Comparison of ENCODE assay signal across 8 mouse cellular contexts in the genomic region with DNA sequence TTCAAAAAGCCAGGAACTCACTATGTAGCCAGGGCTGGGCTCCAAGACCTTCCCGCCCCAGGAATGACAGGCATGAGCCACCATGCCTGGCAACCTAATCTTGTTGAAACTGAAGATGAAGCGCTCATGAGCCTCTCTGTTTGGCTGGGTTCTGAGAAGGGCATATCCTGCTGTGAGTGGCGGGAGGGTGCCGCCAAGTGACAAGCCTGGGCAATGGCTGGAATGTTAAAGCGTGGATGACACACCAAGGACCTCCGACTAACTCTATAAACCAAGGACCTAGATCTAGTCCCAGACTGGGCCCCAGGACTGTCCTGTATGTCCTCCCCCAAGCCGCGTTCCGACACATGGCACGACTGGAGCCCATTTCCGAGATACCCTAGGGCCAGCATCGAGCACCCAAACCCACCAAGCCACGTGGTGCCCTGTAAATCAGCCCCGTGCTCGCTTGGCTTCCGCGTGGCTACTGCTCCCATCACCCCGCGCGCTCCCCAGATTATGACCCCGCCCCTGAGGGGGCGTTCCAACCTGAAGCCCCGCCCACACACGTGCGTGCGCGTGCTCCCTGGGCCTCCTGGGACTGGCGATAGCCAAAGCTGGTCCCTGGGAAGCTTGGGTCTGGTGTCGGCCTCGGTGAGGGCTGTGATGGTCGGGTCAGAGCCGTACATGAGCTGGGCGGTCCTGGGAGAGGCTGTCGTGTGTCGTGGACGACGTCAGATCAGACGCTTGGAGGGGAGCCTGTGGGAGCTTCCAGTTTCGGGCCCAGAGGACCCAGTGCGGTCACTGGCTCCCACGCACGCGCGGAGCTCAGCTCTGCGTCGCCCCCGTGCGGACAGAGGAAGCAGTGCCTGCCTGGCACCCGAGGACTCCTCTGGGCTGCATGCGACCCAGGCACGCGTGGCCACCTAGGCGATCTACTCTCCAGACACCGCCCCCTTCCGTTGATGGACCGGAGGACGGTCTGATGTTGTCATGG. TPM values are rescaled to one million over a fixed set of nuclear protein-coding genes. Genes with fewer than 3 reads are reported as not detected.
DNase-seq lines count a peak whose midpoint lies in the region; ATAC-seq and TF ChIP-seq lines count a peak whose summit lies in the region.

No protein-coding gene starts in this region.

- no peaks in the 10 kb centered on the region for H3K27me3 ChIP-seq in heart, embryonic 12.5 days (replicated peaks)
- H3K27me3 ChIP-seq in kidney, postnatal 0 days (ENCODE audit: insufficient read depth, low read length), result no peaks in the 10 kb centered on the region
- H3K27me3 ChIP-seq in liver, embryonic 11.5 days (replicated peaks; ENCODE audit: control insufficient read depth, insufficient read depth, low read length), result no peaks in the 10 kb centered on the region
- H3K27me3 ChIP-seq in stomach, embryonic 14.5 days (ENCODE audit: control insufficient read depth, insufficient read depth, low read length), result no peaks in the 10 kb centered on the region

- H3K4me3 ChIP-seq in heart, embryonic 12.5 days, result peak overlapping the region; percentile 50
- H3K4me3 ChIP-seq in kidney, postnatal 0 days (replicated peaks; ENCODE audit: low read depth, low read length), result peak overlapping the region; percentile 39
- peak overlapping the region; percentile 62 for H3K4me3 ChIP-seq in liver, embryonic 11.5 days (ENCODE audit: low read depth, low read length)
- peak overlapping the region; percentile 51 for H3K4me3 ChIP-seq in stomach, embryonic 14.5 days (ENCODE audit: low read depth, low read length)

- peak overlapping the region; percentile 57 for H3K9ac ChIP-seq in heart, embryonic 12.5 days
- peak overlapping the region; percentile 56 for H3K9ac ChIP-seq in kidney, postnatal 0 days (ENCODE audit: low read depth, low read length)
- peak overlapping the region; percentile 78 for H3K9ac ChIP-seq in liver, embryonic 11.5 days (ENCODE audit: low read depth, low read length)
- H3K9ac ChIP-seq in stomach, embryonic 14.5 days (replicated peaks; ENCODE audit: low read depth, low read length), result peak overlapping the region; percentile 38

- H3K4me1 ChIP-seq in heart, embryonic 12.5 days (replicated peaks), result peaks cover 9% of the 10 kb centered on the region
- H3K4me1 ChIP-seq in kidney, postnatal 0 days (replicated peaks; ENCODE audit: insufficient read depth, low read length), result no peaks in the 10 kb centered on the region; the same call in 1 of the 2 replicates
- peaks cover 22% of the 10 kb centered on the region for H3K4me1 ChIP-seq in liver, embryonic 11.5 days (replicated peaks; ENCODE audit: control insufficient read depth, insufficient read depth, low read length)
- H3K4me1 ChIP-seq in stomach, embryonic 14.5 days (ENCODE audit: control insufficient read depth, insufficient read depth, low read length), result 0 out of 2 replicates have a peak, but pooled peaks cover 5% of the 10 kb centered on the region

- DNase-seq in A20 (ENCODE audit: low read depth, low spot score), result peak; percentile 99
- DNase-seq in brain, embryonic 18.5 days (ENCODE audit: low read depth, low spot score), result peak; percentile 89
- peak; percentile 98 for DNase-seq in kidney, postnatal 0 days (ENCODE audit: low spot score)
- DNase-seq in liver, embryonic 11.5 days (ENCODE audit: low spot score), result peak; percentile 100
- peak; percentile 99 for DNase-seq in naive thymus-derived CD4-positive, alpha-beta T cell, adult 2 months (ENCODE audit: low read depth)

- H3K4me2 ChIP-seq in heart, embryonic 12.5 days, result peak overlapping the region; percentile 78
- peak overlapping the region; percentile 65 for H3K4me2 ChIP-seq in kidney, postnatal 0 days (ENCODE audit: low read length)
- peak overlapping the region; percentile 71 for H3K4me2 ChIP-seq in liver, embryonic 11.5 days
- peak overlapping the region; percentile 61 for H3K4me2 ChIP-seq in stomach, embryonic 14.5 days (replicated peaks; ENCODE audit: low read depth, low read length)

- H3K27ac ChIP-seq in heart, embryonic 12.5 days (ENCODE audit: poor library complexity, severe bottlenecking), result peak overlapping the region; percentile 82
- H3K27ac ChIP-seq in kidney, postnatal 0 days, result peak overlapping the region; percentile 90
- peak overlapping the region; percentile 92 for H3K27ac ChIP-seq in liver, embryonic 11.5 days (ENCODE audit: low read depth, low read length)
- H3K27ac ChIP-seq in stomach, embryonic 14.5 days (ENCODE audit: low read length), result peak overlapping the region; percentile 94

- TF ChIP-seq CTCF in kidney, postnatal 0 days (IDR thresholded peaks at IDR 0.05; ENCODE audit: low read depth), result peak; percentile 98

- under 1% methylated on average over 57 of the region's 57 CpGs for WGBS in heart, embryonic 12.5 days
- WGBS in kidney, postnatal 0 days, result under 1% methylated on average over 57 of the region's 57 CpGs
- under 1% methylated on average over 57 of the region's 57 CpGs for WGBS in liver, embryonic 11.5 days
- under 1% methylated on average over 57 of the region's 57 CpGs for WGBS in stomach, embryonic 14.5 days

- ATAC-seq in erythroid progenitor cell, adult 5-6 weeks (replicated peaks; ENCODE audit: low FRiP score, poor library complexity, severe bottlenecking), result peak; percentile 97
- ATAC-seq in heart, embryonic 12.5 days (ENCODE audit: insufficient number of reproducible peaks, low FRiP score), result peak; percentile 96
- ATAC-seq in kidney, postnatal 0 days (replicated peaks; ENCODE audit: low FRiP score, low read depth), result peak; percentile 98
- ATAC-seq in liver, embryonic 11.5 days (replicated peaks; ENCODE audit: low FRiP score), result peak; percentile 90
- ATAC-seq in stomach, embryonic 14.5 days (ENCODE audit: insufficient number of reproducible peaks, insufficient read depth, low FRiP score, low read depth), result peak; percentile 92

- no peaks in the 10 kb centered on the region for H3K36me3 ChIP-seq in heart, embryonic 12.5 days
- no peaks in the 10 kb centered on the region for H3K36me3 ChIP-seq in kidney, postnatal 0 days (ENCODE audit: insufficient read depth, low read length)
- no peaks in the 10 kb centered on the region for H3K36me3 ChIP-seq in liver, embryonic 11.5 days (ENCODE audit: control insufficient read depth, insufficient read depth, low read length)
- no peaks in the 10 kb centered on the region for H3K36me3 ChIP-seq in stomach, embryonic 14.5 days (ENCODE audit: control insufficient read depth, insufficient read depth, low read length)

- no peaks in the 10 kb centered on the region for H3K9me3 ChIP-seq in heart, embryonic 12.5 days (replicated peaks)
- H3K9me3 ChIP-seq in kidney, postnatal 0 days (replicated peaks; ENCODE audit: low read length), result no peaks in the 10 kb centered on the region
- no peaks in the 10 kb centered on the region for H3K9me3 ChIP-seq in liver, embryonic 11.5 days (ENCODE audit: control insufficient read depth, low read length)
- no peaks in the 10 kb centered on the region for H3K9me3 ChIP-seq in stomach, embryonic 14.5 days (ENCODE audit: control insufficient read depth, low read depth, low read length)

RNA-seq across cellular contexts. Expression of gene Rps6ka1, which starts 22.9 kb away (rescaled TPM):
- total RNA-seq in erythroid progenitor cell, adult 5-6 weeks (2015; ENCODE audit: low replicate concordance), result 73.9 and 91.8 TPM in 2 replicates
- total RNA-seq in erythroid progenitor cell, adult 5-6 weeks (2017; ENCODE audit: low replicate concordance), result 77.2 and 91.8 TPM in 2 replicates
- 21.7 and 23.5 TPM in 2 replicates for polyA plus RNA-seq in heart, embryonic 12.5 days (2016; fragmentation: Nextera tagmentation; extraction: Ambion mirVana)
- polyA plus RNA-seq in kidney, postnatal 0 days (2015; fragmentation: Nextera tagmentation; extraction: Ambion mirVana), result 29.7 and 32.5 TPM in 2 replicates
- polyA plus RNA-seq in liver, embryonic 11.5 days (2014; fragmentation: Nextera tagmentation; extraction: Ambion mirVana), result 66.5 and 74.7 TPM in 2 replicates
- polyA plus RNA-seq in stomach, embryonic 14.5 days (2014; fragmentation: Nextera tagmentation; extraction: Ambion mirVana), result 58.8 and 60.1 TPM in 2 replicates

RNA-seq across cellular contexts. Expression of gene Hmgn2, which starts 57.9 kb away (rescaled TPM):
- 1,062 and 1,086 TPM in 2 replicates for total RNA-seq in erythroid progenitor cell, adult 5-6 weeks (2015; ENCODE audit: low replicate concordance)
- total RNA-seq in erythroid progenitor cell, adult 5-6 weeks (2017; ENCODE audit: low replicate concordance), result 532 and 653 TPM in 2 replicates
- 1,861 and 1,891 TPM in 2 replicates for polyA plus RNA-seq in heart, embryonic 12.5 days (2016; fragmentation: Nextera tagmentation; extraction: Ambion mirVana)
- polyA plus RNA-seq in kidney, postnatal 0 days (2015; fragmentation: Nextera tagmentation; extraction: Ambion mirVana), result 1,962 and 2,114 TPM in 2 replicates
- polyA plus RNA-seq in liver, embryonic 11.5 days (2014; fragmentation: Nextera tagmentation; extraction: Ambion mirVana), result 1,890 and 1,897 TPM in 2 replicates
- 2,604 and 2,626 TPM in 2 replicates for polyA plus RNA-seq in stomach, embryonic 14.5 days (2014; fragmentation: Nextera tagmentation; extraction: Ambion mirVana)

Comparison
In these comparisons a context has a peak if more than half of its experiments do, and no peak if none do; other contexts are left out.
1. Peak in every context shown above with its lines: DNase-seq, ATAC-seq, H3K4me3 ChIP-seq and H3K27ac ChIP-seq.